Mouse (Mus musculus) lung, postnatal 0 days (tissue): ENCODE data around the gene Dusp5. TPM values are rescaled to one million over a fixed set of nuclear protein-coding genes. Genes with fewer than 3 reads are reported as not detected.

Experiments used
- ATAC-seq: fragments of 200-750 bp; cut with Nextera tagmentation; 2 replicates; pipeline ENCODE4 v1.8.0; 2017; ENCODE audit warnings: moderate library complexity
- DNase-seq: peaks from one replicate; pipeline ENCODE4 v3.0.0-alpha.2; 2016; ENCODE audit warnings: low spot score
- H3K27ac ChIP-seq: fragments of 300-500 bp; sonication (generic); 2 replicates; pipeline ENCODE4 v1.5.1; 2014; ENCODE audit warnings: antibody characterized with exemption, mild to moderate bottlenecking, low read length, mixed read lengths
- H3K27me3 ChIP-seq: fragments of 300-500 bp; sonication (generic); replicated peaks from 2 replicates; pipeline ENCODE4 v1.6.1; 2014; ENCODE audit warnings: low read length, mixed read lengths; ENCODE audit not compliant: insufficient read depth
- H3K36me3 ChIP-seq: fragments of 300-500 bp; sonication (generic); 2 replicates; pipeline ENCODE4 v1.6.1; 2014; ENCODE audit warnings: low read length, mixed read lengths; ENCODE audit not compliant: insufficient read depth
- H3K4me1 ChIP-seq: fragments of 300-500 bp; sonication (generic); 2 replicates; pipeline ENCODE4 v1.6.1; 2014; ENCODE audit warnings: antibody characterized with exemption, low read depth, low read length, mixed read lengths; ENCODE audit not compliant: insufficient read depth
- H3K4me2 ChIP-seq: fragments of 300-500 bp; sonication (generic); replicated peaks from 2 replicates; pipeline ENCODE4 v1.6.1; 2014; ENCODE audit warnings: low read depth, mild to moderate bottlenecking, low read length, moderate library complexity, mixed read lengths
- H3K4me3 ChIP-seq: fragments of 300-500 bp; sonication (generic); 2 replicates; pipeline ENCODE4 v1.5.1; 2014; ENCODE audit warnings: low read depth, low read length
- H3K9ac ChIP-seq: fragments of 300-500 bp; sonication (generic); replicated peaks from 2 replicates; pipeline ENCODE4 v1.6.1; 2014; ENCODE audit warnings: low read depth, mild to moderate bottlenecking
- H3K9me3 ChIP-seq: fragments of 300-500 bp; sonication (generic); 2 replicates; pipeline ENCODE4 v1.6.1; 2016; ENCODE audit warnings: low read length, mixed read lengths
- CTCF ChIP-seq: IDR thresholded peaks from 2 replicates; pipeline ENCODE4 v1.5.1; 2016; ENCODE audit warnings: antibody characterized with exemption, mild to moderate bottlenecking
- EP300 ChIP-seq: IDR thresholded peaks from 2 replicates; pipeline ENCODE4 v1.6.1; 2016; ENCODE audit warnings: antibody characterized with exemption, mild to moderate bottlenecking, control low read depth
- WGBS: fragments of 180-500 bp; shearing (Covaris S2); extraction: QIAGEN DNeasy Blood & Tissue Kit; methylation state at CpG from one replicate; pipeline ENCODE4 v1.1.7; 2014; 5-methylcytosine and 5-hydroxymethylcytosine counted together
- polyA plus RNA-seq: library from polyadenylated mRNA; unstranded; fragments of >200 nt; fragmentation: Nextera tagmentation; extraction: Ambion mirVana; gene quantifications from 2 replicates; pipeline ENCODE4 v1.2.1, GENCODE M21; 2015

Dusp5 gene
- polyA plus RNA-seq, 1 experiment from 2014 or later: 10.6 TPM

- Histone ChIP-seq H3K36me3 (no peaks in the 10 kb centered on the region), H3K4me1 (peaks cover 9% of the 10 kb centered on the region; the same call in 1 of the 2 replicates), H3K9ac (no peak overlapping the region), H3K27me3 (0 out of 2 replicates have a peak, but pooled peaks cover 3% of the 10 kb centered on the region), H3K27ac (no peak overlapping the region), H3K9me3 (no peaks in the 10 kb centered on the region), H3K4me3 (peak overlapping the region; percentile 67; the same call in 1 of the 2 replicates), H3K4me2 (peak overlapping the region; percentile 85)
- TF ChIP-seq EP300: no peak
- WGBS: 48% methylated on average over 6 of the region's 6 CpGs
- DNase-seq: peak; percentile 32
- no peak for ATAC-seq
Measured at GRCm38 (mm10) chr19:53532021-53532420, 3.1 kb downstream of the Dusp5 start.

GRCm38 (mm10) chr19:53532676-53533075 is 3.8 kb downstream of the Dusp5 start:
- TF ChIP-seq CTCF: no peak
- no peak for TF ChIP-seq EP300
- no peak overlapping the region for H3K27ac ChIP-seq
- 54% methylated on average over 6 of the region's 6 CpGs for WGBS
- H3K4me1 ChIP-seq: peaks cover 9% of the 10 kb centered on the region; the same call in 1 of the 2 replicates
- H3K27me3 ChIP-seq: 0 out of 2 replicates have a peak, but pooled peaks cover 3% of the 10 kb centered on the region
- no peak overlapping the region; the same call in 1 of the 2 replicates for H3K4me2 ChIP-seq
- no peak overlapping the region for H3K4me3 ChIP-seq
- DNase-seq (no peak), ATAC-seq (no peak)
- no peaks in the 10 kb centered on the region for H3K9me3 ChIP-seq
- no peaks in the 10 kb centered on the region for H3K36me3 ChIP-seq
- H3K9ac ChIP-seq: no peak overlapping the region

- H3K9ac ChIP-seq: no peak overlapping the region
- no peaks in the 10 kb centered on the region for H3K9me3 ChIP-seq
- DNase-seq (no peak), ATAC-seq (no peak)
- H3K4me1 ChIP-seq: peaks cover 9% of the 10 kb centered on the region; the same call in 1 of the 2 replicates
- 82% methylated on average over 7 of the region's 7 CpGs for WGBS
- no peak overlapping the region for H3K27ac ChIP-seq
- H3K36me3 ChIP-seq: no peaks in the 10 kb centered on the region
- H3K27me3 ChIP-seq: 0 out of 2 replicates have a peak, but pooled peaks cover 3% of the 10 kb centered on the region
- H3K4me2 ChIP-seq: no peak overlapping the region
- no peak overlapping the region for H3K4me3 ChIP-seq
- TF ChIP-seq CTCF: no peak
- TF ChIP-seq EP300: no peak
Measured at GRCm38 (mm10) chr19:53533236-53533635, 4.3 kb downstream of the Dusp5 start.

GRCm38 (mm10) chr19:53533810-53534601 is 5.1 kb downstream of the Dusp5 start:
- H3K9me3 ChIP-seq: no peaks in the 10 kb centered on the region
- no peak overlapping the region for H3K9ac ChIP-seq
- 0 out of 2 replicates have a peak, but pooled peaks cover 3% of the 10 kb centered on the region for H3K27me3 ChIP-seq
- H3K4me1 ChIP-seq: peaks cover 9% of the 10 kb centered on the region; the same call in 1 of the 2 replicates
- 92% methylated on average over 15 of the region's 15 CpGs for WGBS
- no peak overlapping the region for H3K4me2 ChIP-seq
- no peak for DNase-seq
- no peak overlapping the region for H3K4me3 ChIP-seq
- no peak for ATAC-seq
- no peaks in the 10 kb centered on the region for H3K36me3 ChIP-seq
- no peak for TF ChIP-seq EP300
- no peak for TF ChIP-seq CTCF
- no peak overlapping the region for H3K27ac ChIP-seq

- WGBS: 69% methylated on average over 7 of the region's 7 CpGs
- Histone ChIP-seq H3K9me3 (no peaks in the 10 kb centered on the region), H3K4me1 (0 out of 2 replicates have a peak, but pooled peaks cover 4% of the 10 kb centered on the region), H3K36me3 (no peaks in the 10 kb centered on the region), H3K9ac (no peak overlapping the region), H3K4me3 (no peak overlapping the region), H3K4me2 (no peak overlapping the region), H3K27ac (no peak overlapping the region), H3K27me3 (0 out of 2 replicates have a peak, but pooled peaks cover 3% of the 10 kb centered on the region)
- ATAC-seq: no peak
- TF ChIP-seq EP300: no peak
- TF ChIP-seq CTCF: no peak
- no peak for DNase-seq
Measured at GRCm38 (mm10) chr19:53534757-53535410, 6.0 kb downstream of the Dusp5 start.

GRCm38 (mm10) chr19:53535421-53535820 is 6.5 kb downstream of the Dusp5 start:
- no peak overlapping the region for H3K9ac ChIP-seq
- H3K4me2 ChIP-seq: no peak overlapping the region
- H3K9me3 ChIP-seq: no peaks in the 10 kb centered on the region
- H3K36me3 ChIP-seq: no peaks in the 10 kb centered on the region
- ATAC-seq (no peak), DNase-seq (peak; percentile 28)
- TF ChIP-seq CTCF (no peak), EP300 (no peak)
- H3K4me3 ChIP-seq: no peak overlapping the region
- H3K4me1 ChIP-seq: 0 out of 2 replicates have a peak, but pooled peaks cover 4% of the 10 kb centered on the region
- H3K27ac ChIP-seq: no peak overlapping the region
- WGBS: 59% methylated on average over 6 of the region's 6 CpGs
- 0 out of 2 replicates have a peak, but pooled peaks cover 2% of the 10 kb centered on the region for H3K27me3 ChIP-seq
